Mouse (Mus musculus): ENCODE results near the gene Nek5.

GRCm38 (mm10) chr8:22055492-22055877 lies 69.4 kb downstream of the Nek5 start:
- TF ChIP-seq CTCF (IDR thresholded peaks at IDR 0.05; ENCODE audit: low read depth, low read length) (no peak), GATA1 (IDR thresholded peaks at IDR 0.05; ENCODE audit: borderline replicate concordance, low read length) (no peak)
